Comparison of ENCODE assay signal across 9 mouse cellular contexts in the genomic region with DNA sequence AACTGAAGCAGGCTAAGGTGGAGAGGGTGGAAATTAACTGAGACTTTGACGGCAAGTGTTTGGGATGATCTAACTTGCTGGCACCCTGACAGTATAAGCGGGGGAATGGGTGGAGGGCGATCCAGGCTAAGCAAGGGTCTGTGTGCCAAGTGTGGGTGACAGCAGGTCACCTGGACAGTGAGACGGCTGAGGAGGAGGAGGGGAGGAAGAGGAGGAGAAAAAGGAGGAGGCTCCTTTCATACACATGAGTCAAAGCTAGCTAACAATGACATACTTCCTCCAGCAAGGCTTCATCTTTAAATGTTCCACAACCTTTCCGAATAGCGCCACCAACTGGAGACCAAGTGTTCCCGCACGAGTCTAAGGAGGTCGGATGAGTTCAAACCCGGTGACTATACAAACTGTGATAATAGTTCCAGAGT. TPM values are rescaled to one million over a fixed set of nuclear protein-coding genes. Genes with fewer than 3 reads are reported as not detected.
A peak's percentile ranks its signal among the peaks of the same experiment; 100 is the strongest.
DNase-seq lines count a peak whose midpoint lies in the region; ATAC-seq and TF ChIP-seq lines count a peak whose summit lies in the region.
"Had no signal": no experiment of that assay in that cellular context is flagged by ENCODE, and none has a peak within 500 bp of the region (broad histone marks: within the 10 kb centered on the region; RNA-seq: fewer than 3 reads in every experiment).

No protein-coding gene starts in this region.

- no peak for TF ChIP-seq POLR2A in ES-Bruce4 (IDR thresholded peaks at IDR 0.05; ENCODE audit: insufficient read depth, low read length)

- H3K27me3 ChIP-seq in ES-Bruce4 (ENCODE audit: control insufficient read depth, insufficient read depth, low read length, poor library complexity, severe bottlenecking) = no peaks in the 10 kb centered on the region
- no peaks in the 10 kb centered on the region for H3K27me3 ChIP-seq in lung, postnatal 0 days (replicated peaks; ENCODE audit: insufficient read depth, low read length)
- H3K27me3 ChIP-seq: embryonic facial prominence, embryonic 15.5 days had no signal

- H3K27ac ChIP-seq in layer of hippocampus, adult 2 months = 0 out of 2 replicates have a peak overlapping the region, but pooled peaks have one; percentile 16
- H3K27ac ChIP-seq in ES-Bruce4 (ENCODE audit: insufficient read depth, low read length) = no peak overlapping the region
- H3K27ac ChIP-seq in lung, postnatal 0 days (ENCODE audit: low read length) = no peak overlapping the region
- H3K27ac ChIP-seq: embryonic facial prominence, embryonic 15.5 days had no signal

- no peak for TF ChIP-seq EP300 in ES-Bruce4 (IDR thresholded peaks at IDR 0.05; ENCODE audit: insufficient read depth, low read depth, low read length)
- no peak for TF ChIP-seq EP300 in lung, postnatal 0 days (IDR thresholded peaks at IDR 0.05)

- peak overlapping the region; percentile 48 for H3K4me2 ChIP-seq in lung, postnatal 0 days (replicated peaks; ENCODE audit: low read depth, low read length)
- H3K4me2 ChIP-seq: embryonic facial prominence, embryonic 15.5 days had no signal

- peak; percentile 81 for TF ChIP-seq CTCF in layer of hippocampus, adult 2 months (conservative IDR thresholded peaks at IDR 0.05)
- peak; percentile 62 for TF ChIP-seq CTCF in ES-Bruce4 (IDR thresholded peaks at IDR 0.05; ENCODE audit: low read depth, low read length)
- peak; percentile 82 for TF ChIP-seq CTCF in lung, postnatal 0 days (IDR thresholded peaks at IDR 0.05)

- H3K9me3 ChIP-seq in ES-Bruce4 (replicated peaks; ENCODE audit: control insufficient read depth, insufficient read depth, low read length, poor library complexity, severe bottlenecking) = no peaks in the 10 kb centered on the region
- no peaks in the 10 kb centered on the region for H3K9me3 ChIP-seq in lung, postnatal 0 days (ENCODE audit: low read length)
- H3K9me3 ChIP-seq: embryonic facial prominence, embryonic 15.5 days had no signal

- no peak overlapping the region for H3K9ac ChIP-seq in ES-Bruce4 (ENCODE audit: low read depth, poor library complexity, severe bottlenecking)
- H3K9ac ChIP-seq in lung, postnatal 0 days (replicated peaks; ENCODE audit: low read depth) = no peak overlapping the region
- H3K9ac ChIP-seq: embryonic facial prominence, embryonic 15.5 days had no signal

- peak overlapping the region; percentile 50 for H3K4me3 ChIP-seq in layer of hippocampus, adult 2 months
- H3K4me3 ChIP-seq in ES-Bruce4 (ENCODE audit: low read depth, low read length) = no peak overlapping the region
- 0 out of 2 replicates have a peak overlapping the region, but pooled peaks have one; percentile 15 for H3K4me3 ChIP-seq in lung, postnatal 0 days (ENCODE audit: low read depth, low read length)
- H3K4me3 ChIP-seq: embryonic facial prominence, embryonic 15.5 days had no signal

- peaks cover 2% of the 10 kb centered on the region for H3K4me1 ChIP-seq in ES-Bruce4 (ENCODE audit: control insufficient read depth, insufficient read depth, low read length)
- H3K4me1 ChIP-seq in lung, postnatal 0 days (ENCODE audit: insufficient read depth, low read depth, low read length) = no peaks in the 10 kb centered on the region
- H3K4me1 ChIP-seq: embryonic facial prominence, embryonic 15.5 days had no signal

- intact Hi-C loops in gastrocnemius, postnatal 36 days (cut with DNase I) = loop anchor here (2.0 kb wide), 1 partner anchor 43 kb away; no protein-coding TSS in a partner anchor

- H3K36me3 ChIP-seq in ES-Bruce4 (ENCODE audit: control insufficient read depth, insufficient read depth, low read length, poor library complexity, severe bottlenecking) = peaks cover 7% of the 10 kb centered on the region; the same call in 1 of the 2 replicates
- no peaks in the 10 kb centered on the region for H3K36me3 ChIP-seq in lung, postnatal 0 days (ENCODE audit: insufficient read depth, low read length)

- peak; percentile 60 to 63 for DNase-seq in layer of hippocampus, adult 2 months (ENCODE audit: low spot score in 2 of 2)
- no peak for DNase-seq in layer of hippocampus, adult 9-11 months
- peak; percentile 59 for DNase-seq in c-Kit-positive CD71-positive TER-119-positive erythroid progenitor cells, embryonic 14.5 days (ENCODE audit: low spot score)
- DNase-seq in gastrocnemius, postnatal 36 days = peak; percentile 25 to 46
- DNase-seq in kidney, adult 8-10 months = peak; percentile 33 to 39
- DNase-seq in lung, postnatal 0 days (ENCODE audit: low spot score) = peak; percentile 88
- peak; percentile 27 for DNase-seq in telencephalon, adult 2 months (ENCODE audit: low read depth, low spot score)

- WGBS in lung, postnatal 0 days = 15% methylated on average over 10 of the region's 10 CpGs

- ATAC-seq in lung, postnatal 0 days = peak; percentile 86

RNA-seq across cellular contexts. Expression of gene Tmem231, which starts 10.3 kb away (rescaled TPM):
- 10 to 100 TPM; 11.7 to 13.9 TPM for total RNA-seq in layer of hippocampus, adult 2 months (2021)
- polyA plus RNA-seq in ES-Bruce4 (2011; ENCODE audit: insufficient read depth, insufficient read length, low read depth, missing spikeins) = 16.8 and 18.2 TPM in 2 replicates
- total RNA-seq in gastrocnemius, postnatal 36 days (2021) = 1 to 10 TPM in 1 of 2 experiments, under 1 TPM in 1; 0.86 to 1.1 TPM
- 5.6 and 5.9 TPM in 2 replicates for polyA plus RNA-seq in lung, postnatal 0 days (2015; fragmentation: Nextera tagmentation; extraction: Ambion mirVana)

RNA-seq across cellular contexts. Expression of gene Chst5, which starts 13.1 kb away (rescaled TPM):
- total RNA-seq in layer of hippocampus, adult 2 months (2021) = under 1 TPM; 0.44 to 0.79 TPM
- polyA plus RNA-seq in ES-Bruce4 (2011; ENCODE audit: insufficient read depth, insufficient read length, low read depth, missing spikeins) = 0.81 and 1.5 TPM in 2 replicates
- total RNA-seq in gastrocnemius, postnatal 36 days (2021) = under 1 TPM; 0.10 to 0.20 TPM
- polyA plus RNA-seq in lung, postnatal 0 days (2015; fragmentation: Nextera tagmentation; extraction: Ambion mirVana) = 5.3 and 6.3 TPM in 2 replicates

RNA-seq across cellular contexts. Expression of gene Gabarapl2, which starts 17.1 kb away (rescaled TPM):
- total RNA-seq in layer of hippocampus, adult 2 months (2021) = 100 to 1,000 TPM; 208 to 225 TPM
- 64.2 and 66.4 TPM in 2 replicates for polyA plus RNA-seq in ES-Bruce4 (2011; ENCODE audit: insufficient read depth, insufficient read length, low read depth, missing spikeins)
- 10 to 100 TPM; 90.1 to 93.5 TPM for total RNA-seq in gastrocnemius, postnatal 36 days (2021)
- 287 and 320 TPM in 2 replicates for polyA plus RNA-seq in lung, postnatal 0 days (2015; fragmentation: Nextera tagmentation; extraction: Ambion mirVana)

RNA-seq across cellular contexts. Expression of gene Tmem170, which starts 46.8 kb away (rescaled TPM):
- total RNA-seq in layer of hippocampus, adult 2 months (2021) = 1 to 10 TPM; 3.9 to 4.5 TPM
- polyA plus RNA-seq in ES-Bruce4 (2011; ENCODE audit: insufficient read depth, insufficient read length, low read depth, missing spikeins) = 30.4 and 31.2 TPM in 2 replicates
- total RNA-seq in gastrocnemius, postnatal 36 days (2021) = 1 to 10 TPM; 1.1 to 1.9 TPM
- 10.5 and 11.3 TPM in 2 replicates for polyA plus RNA-seq in lung, postnatal 0 days (2015; fragmentation: Nextera tagmentation; extraction: Ambion mirVana)

Comparison
In these comparisons a context has a peak if more than half of its experiments do, and no peak if none do; other contexts are left out.
1. RNA of gene Tmem231, which starts 10.3 kb away (total RNA-seq): 11.7 to 13.9 TPM in layer of hippocampus, adult 2 months; 0.86 to 1.1 TPM in gastrocnemius, postnatal 36 days; every median in the first group is over 4 times any median in the second.
2. Peak in every context shown above with its lines, with median percentiles within 50 percentile points of each other: CTCF ChIP-seq.